Mouse (Mus musculus): Measurements from ENCODE around the gene Ehbp1. TPM values are rescaled to one million over a fixed set of nuclear protein-coding genes. Genes with fewer than 3 reads are reported as not detected.

Ehbp1 gene
- polyA plus RNA-seq, 1 experiment = 2.5 TPM

GRCm38 (mm10) chr11:21994377-21995370 lies 347.4 kb downstream of the Ehbp1 start:
- Histone ChIP-seq H3K27me3 (replicated peaks; ENCODE audit: control insufficient read depth, insufficient read depth, low read length) (peaks cover 23% of the 10 kb centered on the region), H3K36me3 (ENCODE audit: control insufficient read depth, insufficient read depth, low read length) (no peaks in the 10 kb centered on the region), H3K4me3 (ENCODE audit: insufficient read depth, low read depth, low read length) (no peak overlapping the region), H3K4me1 (ENCODE audit: control insufficient read depth, insufficient read depth, low read length) (no peaks in the 10 kb centered on the region), H3K27ac (ENCODE audit: insufficient read depth, low read depth, low read length) (no peak overlapping the region)
- 6% methylated on average over 34 of the region's 34 CpGs for WGBS
- DNase-seq = peak; percentile 23
- no peak for TF ChIP-seq CTCF (conservative IDR thresholded peaks at IDR 0.05; ENCODE audit: insufficient read depth, insufficient read length, low read depth, low read length)
- no peak for TF ChIP-seq POLR2A (IDR thresholded peaks at IDR 0.05; ENCODE audit: low read depth, low read length)

- peaks cover 21% of the 10 kb centered on the region for H3K27me3 ChIP-seq (replicated peaks; ENCODE audit: control insufficient read depth, insufficient read depth, low read length)
- no peak overlapping the region for H3K27ac ChIP-seq (ENCODE audit: insufficient read depth, low read depth, low read length)
- no peak for TF ChIP-seq POLR2A (IDR thresholded peaks at IDR 0.05; ENCODE audit: low read depth, low read length)
- TF ChIP-seq CTCF (conservative IDR thresholded peaks at IDR 0.05; ENCODE audit: insufficient read depth, insufficient read length, low read depth, low read length) = no peak
- no peaks in the 10 kb centered on the region for H3K4me1 ChIP-seq (ENCODE audit: control insufficient read depth, insufficient read depth, low read length)
- 4% methylated on average over 47 of the region's 47 CpGs for WGBS
- no peaks in the 10 kb centered on the region for H3K36me3 ChIP-seq (ENCODE audit: control insufficient read depth, insufficient read depth, low read length)
- peak; percentile 50 for DNase-seq
- no peak overlapping the region for H3K4me3 ChIP-seq (ENCODE audit: insufficient read depth, low read depth, low read length)
These were observed 348.3 kb downstream of the Ehbp1 start for GRCm38 (mm10) chr11:21993597-21994376.

- H3K36me3 ChIP-seq (ENCODE audit: control insufficient read depth, insufficient read depth, low read length) = no peaks in the 10 kb centered on the region
- H3K27me3 ChIP-seq (replicated peaks; ENCODE audit: control insufficient read depth, insufficient read depth, low read length) = peaks cover 19% of the 10 kb centered on the region
- no peak overlapping the region for H3K27ac ChIP-seq (ENCODE audit: insufficient read depth, low read depth, low read length)
- peak; percentile 4 for DNase-seq
- TF ChIP-seq CTCF (conservative IDR thresholded peaks at IDR 0.05; ENCODE audit: insufficient read depth, insufficient read length, low read depth, low read length) (no peak), POLR2A (IDR thresholded peaks at IDR 0.05; ENCODE audit: low read depth, low read length) (no peak)
- H3K4me3 ChIP-seq (ENCODE audit: insufficient read depth, low read depth, low read length) = no peak overlapping the region
- WGBS = 5% methylated on average over 96 of the region's 96 CpGs
- H3K4me1 ChIP-seq (ENCODE audit: control insufficient read depth, insufficient read depth, low read length) = no peaks in the 10 kb centered on the region
These were observed 349.1 kb downstream of the Ehbp1 start for GRCm38 (mm10) chr11:21992761-21993596.

GRCm38 (mm10) chr11:21988398-21988946 lies 353.6 kb downstream of the Ehbp1 start:
- WGBS = 73% methylated on average over 1 of the region's 1 CpGs
- DNase-seq = no peak
- no peaks in the 10 kb centered on the region for H3K36me3 ChIP-seq (ENCODE audit: control insufficient read depth, insufficient read depth, low read length)
- no peak overlapping the region for H3K27ac ChIP-seq (ENCODE audit: insufficient read depth, low read depth, low read length)
- no peak for TF ChIP-seq CTCF (conservative IDR thresholded peaks at IDR 0.05; ENCODE audit: insufficient read depth, insufficient read length, low read depth, low read length)
- no peak for TF ChIP-seq POLR2A (IDR thresholded peaks at IDR 0.05; ENCODE audit: low read depth, low read length)
- H3K27me3 ChIP-seq (replicated peaks; ENCODE audit: control insufficient read depth, insufficient read depth, low read length) = peaks cover 11% of the 10 kb centered on the region
- H3K4me3 ChIP-seq (ENCODE audit: insufficient read depth, low read depth, low read length) = no peak overlapping the region
- H3K4me1 ChIP-seq (ENCODE audit: control insufficient read depth, insufficient read depth, low read length) = no peaks in the 10 kb centered on the region

- TF ChIP-seq POLR2A (IDR thresholded peaks at IDR 0.05; ENCODE audit: low read depth, low read length) = no peak
- Histone ChIP-seq H3K27ac (ENCODE audit: insufficient read depth, low read depth, low read length) (no peak overlapping the region), H3K4me3 (ENCODE audit: insufficient read depth, low read depth, low read length) (no peak overlapping the region), H3K4me1 (ENCODE audit: control insufficient read depth, insufficient read depth, low read length) (no peaks in the 10 kb centered on the region), H3K27me3 (replicated peaks; ENCODE audit: control insufficient read depth, insufficient read depth, low read length) (peaks cover 1% of the 10 kb centered on the region; the same call in 1 of the 2 replicates), H3K36me3 (ENCODE audit: control insufficient read depth, insufficient read depth, low read length) (no peaks in the 10 kb centered on the region)
- no peak for DNase-seq
- 49% methylated on average over 1 of the region's 1 CpGs for WGBS
These were observed 357.0 kb downstream of the Ehbp1 start for GRCm38 (mm10) chr11:21985118-21985517.

GRCm38 (mm10) chr11:21974005-21974531 lies 368.0 kb downstream of the Ehbp1 start:
- DNase-seq = no peak
- 77% methylated on average over 5 of the region's 5 CpGs for WGBS
- Histone ChIP-seq H3K27ac (ENCODE audit: insufficient read depth, low read depth, low read length) (no peak overlapping the region), H3K36me3 (ENCODE audit: control insufficient read depth, insufficient read depth, low read length) (no peaks in the 10 kb centered on the region), H3K4me1 (ENCODE audit: control insufficient read depth, insufficient read depth, low read length) (no peaks in the 10 kb centered on the region), H3K4me3 (ENCODE audit: insufficient read depth, low read depth, low read length) (no peak overlapping the region), H3K27me3 (replicated peaks; ENCODE audit: control insufficient read depth, insufficient read depth, low read length) (no peaks in the 10 kb centered on the region)
- TF ChIP-seq CTCF (conservative IDR thresholded peaks at IDR 0.05; ENCODE audit: insufficient read depth, insufficient read length, low read depth, low read length) (peak; percentile 53), POLR2A (IDR thresholded peaks at IDR 0.05; ENCODE audit: low read depth, low read length) (no peak)

All from kidney, adult 2 months (tissue).